Mouse (Mus musculus): ENCODE measurements around the gene Gna12. TPM values are rescaled to one million over a fixed set of nuclear protein-coding genes. Genes with fewer than 3 reads are reported as not detected.

The Gna12 gene
- total RNA-seq, 2 experiments from 2014 or later: 34.9 to 42.3 TPM

DNA sequence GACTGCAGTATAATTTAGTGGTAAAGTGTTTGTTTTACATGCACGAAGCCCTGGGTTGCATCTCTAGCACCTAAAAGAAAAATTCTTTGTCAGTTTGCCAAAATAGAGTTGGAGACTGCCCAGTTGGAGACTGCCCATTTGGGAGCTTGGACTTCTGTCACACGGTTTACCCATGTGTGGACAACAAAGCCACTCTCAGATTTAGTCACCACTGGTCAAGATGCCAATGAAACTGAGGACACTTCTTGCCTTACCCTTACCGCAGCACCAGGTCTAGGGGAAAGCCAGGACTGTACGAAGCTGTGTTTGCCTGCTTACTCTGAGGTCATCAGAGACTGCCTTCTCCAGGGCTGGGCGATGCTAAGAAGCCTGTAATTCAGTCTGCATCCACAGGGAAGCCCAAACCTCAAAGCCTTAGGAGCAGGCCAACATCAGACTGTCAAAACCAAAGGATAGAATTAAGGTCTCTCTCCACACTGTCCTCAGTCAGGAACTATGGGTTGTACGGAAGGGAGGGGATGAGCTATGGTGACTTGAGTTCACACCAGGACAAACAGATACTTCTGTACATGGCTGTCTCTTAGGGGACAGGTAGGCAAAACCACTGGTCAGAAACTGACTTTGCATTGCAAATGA, 29.8 kb downstream of the Gna12 start:
- ATAC-seq (replicated peaks; ENCODE audit: poor library complexity, severe bottlenecking): no peak

DNA sequence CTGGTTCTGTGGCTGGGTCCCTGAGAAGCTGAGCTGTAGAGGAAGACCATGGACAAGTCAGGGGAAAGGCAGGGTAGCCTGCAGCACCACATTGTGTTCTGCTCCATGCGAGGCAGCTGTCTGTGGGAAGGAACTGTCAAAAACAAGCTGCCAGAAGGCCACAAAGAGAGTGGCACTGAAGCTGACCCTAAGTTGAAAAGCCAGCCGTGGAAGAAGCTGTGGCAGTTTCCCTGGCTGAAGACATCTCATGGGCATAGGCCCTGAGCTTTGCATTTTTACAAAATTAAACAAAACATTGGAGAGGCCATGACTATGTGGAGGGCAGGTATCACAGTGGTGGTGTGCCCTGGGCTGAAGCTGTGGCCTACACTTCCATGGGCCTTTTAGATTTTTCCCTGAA, 31.0 kb downstream of the Gna12 start:
- no peak for ATAC-seq (replicated peaks; ENCODE audit: poor library complexity, severe bottlenecking)

DNA sequence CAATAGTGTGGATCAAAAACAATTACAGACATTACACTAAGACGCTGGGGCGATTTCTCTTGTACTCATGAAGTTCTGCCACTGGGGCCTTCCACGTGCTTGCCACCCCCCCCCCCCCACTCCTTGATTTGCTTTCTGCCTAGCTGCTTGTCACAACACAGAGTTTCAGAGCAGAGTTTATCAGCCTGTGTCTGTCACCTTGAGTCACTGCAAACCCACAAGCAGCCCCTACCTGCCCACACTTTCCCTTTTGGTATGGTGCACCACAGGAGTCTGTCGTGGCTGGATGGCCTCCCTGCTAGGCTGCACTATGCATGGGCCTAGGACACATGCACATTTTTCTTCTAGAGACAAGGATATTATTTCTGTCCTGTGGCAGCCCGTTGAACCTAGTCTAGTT, 31.5 kb downstream of the Gna12 start:
- no peak for ATAC-seq (replicated peaks; ENCODE audit: poor library complexity, severe bottlenecking)

DNA sequence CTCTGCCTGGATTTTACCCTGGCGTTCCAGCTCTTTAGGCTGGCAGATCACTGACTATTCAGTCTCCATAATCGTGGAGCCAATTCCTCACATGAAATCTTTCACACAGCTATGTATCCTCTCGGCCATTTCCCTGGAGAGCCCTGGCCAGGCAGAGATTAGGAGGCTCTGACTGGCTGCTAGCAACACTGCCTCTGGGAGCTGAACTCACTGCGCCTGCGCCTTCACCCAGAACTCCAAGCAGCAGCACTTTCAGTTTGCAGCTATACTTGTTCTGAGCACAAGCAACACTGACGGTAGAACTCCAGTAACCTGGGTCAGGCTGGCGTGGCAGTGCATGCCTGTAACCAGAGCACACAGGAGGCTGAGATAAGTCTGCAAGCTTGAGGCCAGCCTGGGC, 32.1 kb downstream of the Gna12 start:
- no peak for ATAC-seq (replicated peaks; ENCODE audit: poor library complexity, severe bottlenecking)

DNA sequence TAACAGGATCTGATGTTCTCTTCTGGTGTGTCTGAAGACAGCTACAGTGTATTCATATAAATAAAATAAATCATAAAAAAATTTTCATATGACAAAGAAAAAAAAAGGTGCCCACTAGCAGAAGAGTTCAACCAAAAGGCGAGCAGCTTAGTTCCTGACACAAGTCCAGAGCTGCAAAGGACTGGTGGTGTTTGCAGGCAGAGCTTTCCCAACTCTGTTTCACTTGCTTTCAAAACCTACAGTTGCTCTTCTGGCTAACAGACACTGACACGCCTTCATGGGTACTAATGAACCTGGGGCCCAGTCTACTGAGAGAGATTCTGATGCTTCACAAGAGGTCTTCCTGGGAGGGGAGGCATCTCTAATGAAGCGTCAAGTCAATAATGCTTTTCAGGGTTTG, 34.2 kb downstream of the Gna12 start:
- ATAC-seq (replicated peaks; ENCODE audit: poor library complexity, severe bottlenecking): peak; percentile 18; the same call in 1 of the 2 replicates

DNA sequence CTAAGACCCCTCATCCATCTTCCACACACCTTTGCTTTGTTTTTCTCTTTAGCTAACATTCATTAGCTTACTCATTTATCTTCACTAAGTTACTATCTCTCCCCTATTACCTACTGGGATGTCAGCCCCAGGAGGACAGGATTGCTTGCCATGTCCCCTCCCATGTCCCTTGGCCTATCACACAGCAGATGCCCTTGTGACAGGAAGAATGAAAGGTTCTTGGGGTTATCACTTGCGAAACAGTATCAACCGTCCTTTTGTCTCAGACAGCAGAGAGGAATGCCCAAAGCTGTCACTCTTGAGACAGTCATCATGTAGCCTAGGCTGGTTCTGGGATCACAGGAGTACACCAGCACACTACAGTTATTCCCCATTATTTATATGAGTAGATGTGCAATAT, 35.1 kb downstream of the Gna12 start:
- ATAC-seq (replicated peaks; ENCODE audit: poor library complexity, severe bottlenecking): peak; percentile 81

DNA sequence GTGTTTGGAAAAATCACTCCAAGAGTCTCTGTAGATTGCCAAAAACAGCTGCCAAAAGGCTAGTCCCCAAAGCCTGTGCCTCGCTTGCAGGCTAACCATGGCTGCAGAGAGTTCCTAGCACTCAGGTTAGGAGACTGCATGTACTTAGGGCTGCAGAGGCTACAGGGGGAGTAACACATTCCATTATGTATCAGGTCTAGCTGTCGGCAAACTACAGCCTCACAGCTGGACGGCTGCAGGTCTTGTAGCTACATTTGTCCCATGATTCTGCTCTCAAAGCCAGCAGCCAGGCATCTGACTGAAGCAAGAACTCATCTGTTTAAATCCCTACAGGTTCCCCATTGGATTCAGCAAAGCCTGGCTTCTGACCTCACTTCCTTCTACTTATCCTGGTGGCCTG, 35.5 kb downstream of the Gna12 start:
- ATAC-seq (replicated peaks; ENCODE audit: poor library complexity, severe bottlenecking): peak; percentile 43

DNA sequence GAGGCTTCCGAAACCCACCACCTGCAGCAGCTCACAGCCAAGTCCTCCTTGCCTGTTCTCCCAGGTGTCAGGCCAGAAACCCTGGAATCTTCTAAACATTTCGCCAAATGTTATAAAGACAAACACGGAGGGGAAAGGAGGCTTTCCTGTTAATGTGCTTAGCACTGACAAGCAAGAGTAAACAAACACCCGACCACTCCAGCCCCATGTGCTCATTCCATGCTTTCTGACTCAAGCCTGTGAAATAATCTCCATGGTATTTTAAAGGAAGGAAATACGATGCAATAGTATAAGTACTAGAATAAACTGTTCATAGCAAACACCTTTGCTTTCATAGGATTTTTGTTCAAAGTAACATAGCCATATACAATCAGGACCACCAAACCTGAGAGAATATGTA, 38.0 kb downstream of the Gna12 start:
- ATAC-seq (replicated peaks; ENCODE audit: poor library complexity, severe bottlenecking): no peak

DNA sequence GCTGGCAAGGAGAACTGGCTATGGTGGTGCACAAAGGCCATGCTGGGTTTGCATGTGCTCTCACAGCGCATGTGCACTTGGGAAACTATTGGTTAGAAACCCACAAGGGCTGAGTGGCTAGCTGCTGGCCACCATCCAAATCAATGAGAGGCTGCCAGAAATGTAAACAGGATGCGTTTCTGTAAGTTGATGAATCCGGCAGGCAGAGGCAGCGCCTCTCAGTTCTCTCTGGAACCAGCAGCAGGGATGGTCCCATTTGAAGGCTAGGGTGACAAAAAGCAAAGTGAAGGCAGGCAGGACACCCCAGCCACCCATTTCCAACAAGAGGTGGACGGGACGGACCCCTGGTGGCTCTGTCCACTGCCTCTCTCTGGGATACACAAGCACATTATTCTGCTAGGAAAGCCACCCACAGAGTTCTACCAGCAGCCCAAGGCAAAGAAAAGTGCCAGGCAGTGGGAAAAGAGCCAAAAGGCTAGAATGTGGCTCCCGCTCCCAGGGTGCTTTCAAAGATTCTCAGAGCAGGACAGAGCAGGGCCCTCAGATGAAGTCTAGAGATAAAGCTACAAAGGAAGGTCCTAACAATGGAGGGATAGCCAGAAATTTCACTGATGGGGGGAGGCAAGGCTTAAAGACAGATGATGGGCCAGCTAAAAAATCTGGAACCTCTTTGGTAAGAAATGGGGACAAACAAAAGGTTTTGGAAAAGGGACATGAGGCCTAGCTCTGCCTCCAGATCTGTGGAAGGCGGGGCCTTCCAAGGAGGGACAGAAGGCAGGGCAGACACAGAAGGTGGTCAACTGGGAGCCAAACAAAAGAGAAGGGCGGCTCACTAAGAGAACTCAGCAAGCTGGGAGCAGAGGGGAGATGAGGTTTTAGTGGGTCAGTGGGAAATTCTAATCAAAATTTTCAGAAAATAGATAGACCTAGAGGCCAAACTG, 39.0 kb downstream of the Gna12 start:
- ATAC-seq (replicated peaks; ENCODE audit: poor library complexity, severe bottlenecking): peak; percentile 49

DNA sequence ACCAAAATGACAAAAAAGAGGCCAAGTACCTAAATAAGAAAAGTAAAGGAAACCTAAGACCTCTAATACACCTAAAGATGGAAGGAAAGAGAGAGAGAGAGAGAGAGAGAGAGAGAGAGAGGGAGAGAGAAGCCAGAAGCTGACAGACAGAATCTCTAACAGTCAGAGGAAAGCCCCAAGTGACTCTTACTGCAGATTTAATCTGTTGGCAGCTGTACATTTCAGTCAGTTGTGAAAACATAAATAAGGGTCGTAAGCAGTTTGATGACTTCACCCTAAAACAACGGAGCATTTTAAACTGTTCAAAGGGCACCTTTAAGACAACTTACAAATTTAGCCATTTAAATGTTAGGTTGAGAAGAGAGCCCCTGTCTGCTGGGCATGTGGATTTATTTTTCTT, 39.8 kb downstream of the Gna12 start:
- ATAC-seq (replicated peaks; ENCODE audit: poor library complexity, severe bottlenecking): no peak

DNA sequence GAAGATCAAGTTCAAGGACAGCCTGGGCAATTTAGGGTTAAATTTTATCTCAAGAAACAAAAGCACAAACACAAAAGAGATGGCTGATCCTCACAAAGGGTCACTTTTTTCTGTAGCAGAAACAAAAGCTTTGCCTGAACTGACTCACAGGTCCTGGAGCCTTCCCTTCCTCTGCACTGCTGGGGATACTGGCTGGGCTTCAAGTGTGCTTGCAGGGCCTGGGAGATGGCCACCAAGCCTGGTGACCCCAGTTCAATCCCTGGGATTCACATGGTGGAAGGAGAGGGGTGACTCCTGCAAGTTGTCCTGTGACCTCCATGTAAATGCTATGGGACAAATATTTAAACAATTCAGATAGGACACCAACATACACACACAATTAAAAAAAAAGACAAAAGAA, 40.7 kb downstream of the Gna12 start:
- ATAC-seq (replicated peaks; ENCODE audit: poor library complexity, severe bottlenecking): no peak

DNA sequence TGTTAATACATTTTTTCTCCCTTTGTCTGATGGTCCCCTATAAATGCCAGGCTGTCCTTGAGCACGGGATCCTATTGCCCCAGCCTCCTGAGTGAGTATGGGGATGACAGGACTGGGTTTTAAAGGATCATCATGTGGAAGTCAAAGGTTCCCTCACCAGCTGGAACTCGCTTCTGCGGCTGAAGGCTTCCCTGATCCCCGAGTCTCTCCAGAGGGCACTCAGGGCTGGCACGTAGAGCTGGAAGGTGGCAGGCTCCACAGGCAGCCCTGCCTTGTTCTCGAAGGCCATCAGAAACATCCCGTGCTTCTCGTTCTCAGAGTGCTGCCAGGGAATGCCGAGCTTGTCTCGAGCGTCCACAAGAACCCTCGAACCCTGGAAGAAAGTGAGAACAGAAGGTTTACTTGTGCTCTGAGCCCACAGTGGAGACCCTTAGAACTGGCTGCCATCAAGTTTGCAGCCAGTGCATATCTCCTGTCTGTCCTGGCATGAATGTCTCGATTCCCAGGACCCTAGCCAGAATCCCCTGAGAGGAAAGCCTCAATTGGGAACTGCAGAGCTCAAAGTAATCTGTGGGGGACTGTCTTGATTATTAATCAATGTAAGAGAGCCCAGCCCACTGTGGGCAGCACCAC, 44.9 kb downstream of the Gna12 start:
- no peak for ATAC-seq (replicated peaks; ENCODE audit: poor library complexity, severe bottlenecking)

DNA sequence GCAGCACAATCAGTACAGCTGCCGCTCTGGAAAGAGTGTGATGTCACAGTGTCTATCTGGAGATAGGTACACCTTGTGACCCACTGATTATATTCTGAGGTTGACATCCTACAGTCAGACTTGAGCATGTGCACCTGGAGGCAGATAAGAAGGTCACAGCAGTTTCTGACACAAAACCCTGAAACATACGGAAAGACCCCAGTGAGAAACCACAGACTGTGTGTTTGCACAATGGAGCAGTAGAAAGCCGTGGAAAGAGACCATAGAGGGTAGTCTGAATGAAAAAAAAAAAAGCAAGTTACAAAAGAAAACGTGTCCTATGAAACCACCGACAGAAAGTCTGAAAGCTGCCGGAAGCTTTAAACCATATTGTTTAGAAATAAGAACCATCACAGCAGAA, 45.9 kb downstream of the Gna12 start:
- ATAC-seq (replicated peaks; ENCODE audit: poor library complexity, severe bottlenecking): peak; percentile 61

DNA sequence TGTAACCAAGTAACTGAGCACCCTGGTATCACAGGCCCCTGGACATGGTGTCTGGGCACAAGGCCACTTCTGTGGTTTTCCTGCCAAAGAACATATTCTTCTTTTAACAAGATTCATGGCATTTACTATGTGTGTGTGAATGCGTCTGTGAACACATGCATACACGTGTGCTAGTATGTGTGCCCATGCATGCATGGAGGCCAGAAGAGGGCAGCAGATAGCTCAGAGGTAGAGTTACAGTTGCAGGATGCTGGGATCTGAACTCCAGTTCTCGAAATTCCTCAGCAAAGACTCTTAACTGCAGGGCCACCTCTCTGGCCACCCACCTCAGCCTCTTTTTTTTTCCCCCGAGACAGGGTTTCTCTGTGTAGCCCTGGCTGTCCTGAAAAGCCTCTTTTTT, 46.7 kb downstream of the Gna12 start:
- ATAC-seq (replicated peaks; ENCODE audit: poor library complexity, severe bottlenecking): no peak

DNA sequence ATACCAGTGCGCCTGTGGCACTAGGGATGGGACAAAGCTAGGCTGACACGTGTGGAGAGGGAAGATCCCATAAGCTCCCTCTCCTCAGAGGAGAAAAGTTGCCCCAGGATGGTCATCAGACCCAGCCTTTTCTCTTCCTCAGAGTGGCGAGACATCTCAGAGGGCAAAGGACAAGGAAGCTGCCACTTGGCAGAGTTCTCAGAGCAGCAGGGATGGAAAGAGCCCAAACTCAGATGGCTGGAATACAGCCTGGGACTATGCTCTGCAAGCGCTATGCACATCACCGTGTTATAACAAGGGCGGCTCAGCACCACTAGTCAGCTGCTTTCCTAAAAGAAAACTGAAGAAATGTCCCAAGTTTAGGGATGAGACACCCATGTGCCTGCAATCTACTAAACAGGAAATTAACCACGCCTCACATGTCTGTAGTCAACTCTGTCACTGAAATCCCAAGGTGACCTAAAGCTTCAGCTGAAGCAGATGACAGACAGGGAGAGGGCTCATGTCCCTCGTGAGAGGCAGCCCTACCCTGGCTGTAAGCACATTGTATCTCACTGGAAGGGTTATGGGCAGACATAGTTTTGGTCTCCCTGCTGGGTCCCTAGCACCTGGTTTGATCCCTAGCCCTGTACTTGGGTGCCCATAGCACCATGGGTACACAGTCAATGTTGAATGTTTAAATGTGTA, 48.2 kb downstream of the Gna12 start:
- no peak for ATAC-seq (replicated peaks; ENCODE audit: poor library complexity, severe bottlenecking)

DNA sequence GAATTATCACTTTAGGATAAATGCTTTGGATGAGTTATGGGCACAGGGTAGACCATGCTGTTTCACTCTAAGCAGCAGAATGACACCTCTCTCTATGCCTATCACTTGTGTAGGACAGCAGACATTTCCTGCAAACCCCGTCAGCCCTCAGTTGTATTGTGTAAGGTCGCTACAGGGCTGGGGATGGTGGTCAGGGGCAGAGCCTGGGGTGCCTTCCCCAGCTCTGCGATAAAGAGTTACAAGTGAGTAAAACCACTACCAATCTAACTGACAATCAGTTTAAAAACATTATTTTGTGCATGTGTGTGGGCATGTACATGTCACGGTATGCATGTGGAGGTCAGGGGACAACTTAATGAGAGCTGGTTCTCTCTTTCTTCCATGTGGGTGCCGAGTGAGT, 49.1 kb downstream of the Gna12 start:
- peak; percentile 60 for ATAC-seq (replicated peaks; ENCODE audit: poor library complexity, severe bottlenecking)

DNA sequence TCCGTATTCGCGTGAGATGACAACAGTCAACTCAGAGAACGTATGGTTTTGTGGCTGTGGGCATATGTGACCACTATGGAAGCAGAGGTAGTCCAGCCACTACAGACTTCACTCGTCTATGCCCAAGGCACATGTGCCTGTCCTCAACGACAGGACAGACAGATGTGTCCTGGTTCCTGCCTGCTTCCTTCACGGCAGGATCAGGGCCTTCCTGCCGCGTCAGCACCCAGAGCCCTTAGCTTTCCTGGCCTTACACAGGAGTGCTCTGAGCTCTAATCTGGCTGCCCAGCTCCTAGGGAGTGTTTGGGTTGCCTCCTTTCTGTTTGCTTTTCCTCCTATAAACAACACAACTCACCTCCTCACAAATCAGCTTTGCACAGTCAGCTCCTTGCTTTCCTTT, 53.3 kb downstream of the Gna12 start:
- ATAC-seq (replicated peaks; ENCODE audit: poor library complexity, severe bottlenecking): no peak

DNA sequence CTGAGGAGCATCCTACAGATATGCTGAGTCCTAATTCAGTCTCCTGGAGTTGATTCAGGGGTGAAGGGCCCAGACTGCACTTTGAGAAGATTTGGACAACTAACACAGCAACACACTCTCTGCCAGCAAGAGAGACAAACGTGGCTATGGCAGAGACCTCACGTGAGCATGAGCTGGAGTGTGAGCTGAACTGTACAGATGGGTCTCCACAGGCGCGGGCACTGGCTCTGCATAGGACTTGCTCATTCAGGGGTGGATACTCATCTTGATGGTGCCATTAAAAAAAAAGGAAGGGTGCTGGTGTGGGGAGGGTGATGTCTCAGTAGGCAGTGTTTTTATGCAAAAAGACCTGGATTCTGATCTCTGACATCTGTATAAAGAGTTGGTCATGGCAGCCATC, 55.1 kb downstream of the Gna12 start:
- no peak for ATAC-seq (replicated peaks; ENCODE audit: poor library complexity, severe bottlenecking)

DNA sequence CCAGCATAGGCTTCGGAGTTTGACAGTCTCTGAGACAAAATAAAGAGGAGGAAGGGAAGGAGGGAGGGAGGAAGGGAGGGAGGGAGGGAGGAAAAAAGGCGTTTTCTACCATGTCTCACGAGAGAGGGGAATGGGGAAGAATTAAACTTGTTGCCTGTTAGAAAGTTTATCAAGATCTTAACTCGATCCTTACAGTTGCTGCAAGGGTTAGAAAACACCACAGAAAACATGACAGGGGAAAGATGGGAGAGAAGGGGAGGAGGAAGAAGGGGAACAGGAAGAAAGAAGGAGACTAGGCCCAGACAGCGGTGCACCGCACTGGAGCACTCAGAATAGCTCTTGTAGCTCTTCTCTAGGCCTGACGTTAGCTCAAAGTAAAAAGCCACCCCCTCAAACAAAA, 58.1 kb downstream of the Gna12 start:
- ATAC-seq (replicated peaks; ENCODE audit: poor library complexity, severe bottlenecking): peak; percentile 34; the same call in 1 of the 2 replicates

DNA sequence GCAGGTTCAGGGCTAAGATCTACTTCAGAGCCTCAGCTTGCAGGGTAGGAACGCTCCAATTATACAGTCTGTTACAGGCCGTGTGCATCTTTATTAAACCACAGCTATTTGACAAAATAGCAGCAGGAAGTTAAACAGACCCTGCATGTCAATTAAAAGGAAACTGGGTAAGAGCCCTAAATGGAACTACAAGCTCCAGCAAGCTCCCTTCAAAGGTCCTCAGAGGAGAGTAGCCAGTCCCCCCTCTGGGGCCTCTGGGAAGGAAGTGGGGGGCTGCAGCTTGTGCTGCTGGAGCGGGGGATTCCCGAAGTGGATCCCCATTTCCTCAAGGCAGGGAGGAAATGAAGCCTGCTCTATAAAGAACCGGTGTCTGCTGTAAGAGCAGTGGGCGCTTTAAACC, 58.6 kb downstream of the Gna12 start:
- ATAC-seq (replicated peaks; ENCODE audit: poor library complexity, severe bottlenecking): peak; percentile 31

DNA sequence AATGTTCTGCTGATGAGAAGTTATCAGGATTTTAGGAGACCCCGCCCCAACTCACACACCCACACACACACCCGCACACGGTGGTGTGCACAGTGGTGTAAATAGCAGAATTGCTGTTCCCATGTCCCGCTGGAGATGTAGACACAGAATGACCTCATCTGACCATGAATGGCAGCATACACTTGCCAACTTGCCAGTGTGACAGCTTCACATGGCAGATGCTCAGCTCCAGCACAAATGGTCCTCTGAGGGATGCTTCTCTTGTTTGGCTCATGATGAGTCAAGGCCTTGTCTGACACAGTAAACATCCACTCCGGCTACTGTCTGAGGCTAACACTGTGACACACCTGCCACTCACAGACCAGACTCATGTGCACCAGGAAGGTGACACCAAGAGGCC, 61.9 kb downstream of the Gna12 start:
- no peak for ATAC-seq (replicated peaks; ENCODE audit: poor library complexity, severe bottlenecking)
